ENCODE assay signal across 11 mouse cellular contexts in genomic region chr5:118076721-118077592, GRCm38 (mm10). TPM values are rescaled to one million over a fixed set of nuclear protein-coding genes. Genes with fewer than 3 reads are reported as not detected.
DNase-seq lines count a peak whose midpoint lies in the region; ATAC-seq and TF ChIP-seq lines count a peak whose summit lies in the region.
"Had no signal": no experiment of that assay in that cellular context is flagged by ENCODE, and none has a peak within 500 bp of the region (broad histone marks: within the 10 kb centered on the region; RNA-seq: fewer than 3 reads in every experiment).

No protein-coding gene starts in this region.

- no peak for DNase-seq in forebrain, embryonic 11.5 days (ENCODE audit: low spot score)
- no peak for DNase-seq in left cerebral cortex, adult 2 months (ENCODE audit: extremely low spot score in 1 of 2, low spot score in 2 of 2)
- DNase-seq in left cerebral cortex, postnatal 36 days (ENCODE audit: low spot score in 2 of 2), result no peak
- DNase-seq in cerebellum, postnatal 14 days, result peak; percentile 69 to 73
- peak; percentile 60 for DNase-seq in midbrain, embryonic 14.5 days
- DNase-seq in spleen, postnatal 10 days (ENCODE audit: low spot score in 2 of 2), result no peak

- H3K36me3 ChIP-seq in forebrain, embryonic 12.5 days (replicated peaks), result peaks cover 39% of the 10 kb centered on the region
- H3K36me3 ChIP-seq in forebrain, embryonic 11.5 days (ENCODE audit: control insufficient read depth, insufficient read depth, low read length), result peaks cover 4% of the 10 kb centered on the region; the same call in 1 of the 2 replicates
- peaks cover 37% of the 10 kb centered on the region for H3K36me3 ChIP-seq in midbrain, embryonic 14.5 days (ENCODE audit: control insufficient read depth, insufficient read depth, low read length)
- H3K36me3 ChIP-seq in kidney, embryonic 15.5 days, result peaks cover 71% of the 10 kb centered on the region

- intact Hi-C loops in left cerebral cortex, adult 2 months (cut with DNase I), result no loop called here
- intact Hi-C loops in left cerebral cortex, postnatal 36 days (cut with DNase I), result loop anchor here (5.0 kb wide), 1 partner anchor 95 kb away; no protein-coding TSS in a partner anchor

- no peaks in the 10 kb centered on the region for H3K9me3 ChIP-seq in forebrain, embryonic 12.5 days
- H3K9me3 ChIP-seq in forebrain, embryonic 11.5 days (ENCODE audit: control insufficient read depth, low read length), result no peaks in the 10 kb centered on the region
- no peaks in the 10 kb centered on the region for H3K9me3 ChIP-seq in midbrain, embryonic 14.5 days (ENCODE audit: control insufficient read depth, low read length)
- no peaks in the 10 kb centered on the region for H3K9me3 ChIP-seq in kidney, embryonic 15.5 days (replicated peaks)
- H3K9me3 ChIP-seq: stomach, embryonic 15.5 days had no signal

- peaks cover 69% of the 10 kb centered on the region for H3K4me1 ChIP-seq in forebrain, embryonic 12.5 days
- peaks cover 16% of the 10 kb centered on the region; the same call in 1 of the 2 replicates for H3K4me1 ChIP-seq in forebrain, embryonic 11.5 days (replicated peaks; ENCODE audit: control insufficient read depth, insufficient read depth, low read length)
- peaks cover 40% of the 10 kb centered on the region for H3K4me1 ChIP-seq in midbrain, embryonic 14.5 days (ENCODE audit: control insufficient read depth, insufficient read depth, low read length)
- H3K4me1 ChIP-seq in kidney, embryonic 15.5 days, result peaks cover 18% of the 10 kb centered on the region
- H3K4me1 ChIP-seq: stomach, embryonic 15.5 days had no signal

- H3K4me2 ChIP-seq in forebrain, embryonic 12.5 days, result no peak overlapping the region
- H3K4me2 ChIP-seq in forebrain, embryonic 11.5 days (ENCODE audit: low read depth, low read length, severe bottlenecking), result no peak overlapping the region
- no peak overlapping the region for H3K4me2 ChIP-seq in midbrain, embryonic 14.5 days (ENCODE audit: low read length)
- no peak overlapping the region for H3K4me2 ChIP-seq in kidney, embryonic 15.5 days
- H3K4me2 ChIP-seq: stomach, embryonic 15.5 days had no signal

- TF ChIP-seq CTCF in left cerebral cortex, adult 2 months (IDR thresholded peaks at IDR 0.05), result peak; percentile 30

- peak overlapping the region; percentile 76 for H3K27ac ChIP-seq in forebrain, embryonic 12.5 days
- no peak overlapping the region for H3K27ac ChIP-seq in forebrain, embryonic 11.5 days (ENCODE audit: low read depth, low read length)
- no peak overlapping the region for H3K27ac ChIP-seq in left cerebral cortex, adult 2 months
- H3K27ac ChIP-seq in midbrain, embryonic 14.5 days (replicated peaks; ENCODE audit: low read depth, low read length), result peak overlapping the region; percentile 28; the same call in 1 of the 2 replicates
- H3K27ac ChIP-seq in kidney, embryonic 15.5 days, result no peak overlapping the region
- H3K27ac ChIP-seq: macrophage; stomach, embryonic 15.5 days had no signal

- ATAC-seq in forebrain, embryonic 12.5 days (ENCODE audit: low FRiP score), result no peak
- ATAC-seq in forebrain, embryonic 11.5 days (replicated peaks; ENCODE audit: low FRiP score), result no peak
- no peak for ATAC-seq in midbrain, embryonic 14.5 days (ENCODE audit: low FRiP score, low TSS enrichment)
- ATAC-seq in kidney, embryonic 15.5 days (replicated peaks; ENCODE audit: low FRiP score), result no peak

- no peaks in the 10 kb centered on the region for H3K27me3 ChIP-seq in forebrain, embryonic 12.5 days
- H3K27me3 ChIP-seq in forebrain, embryonic 11.5 days (ENCODE audit: control insufficient read depth, insufficient read depth, low read length), result no peaks in the 10 kb centered on the region
- no peaks in the 10 kb centered on the region for H3K27me3 ChIP-seq in midbrain, embryonic 14.5 days (ENCODE audit: control insufficient read depth, insufficient read depth, low read length)
- no peaks in the 10 kb centered on the region for H3K27me3 ChIP-seq in kidney, embryonic 15.5 days
- H3K27me3 ChIP-seq: stomach, embryonic 15.5 days had no signal

- H3K9ac ChIP-seq in forebrain, embryonic 12.5 days, result no peak overlapping the region
- no peak overlapping the region for H3K9ac ChIP-seq in forebrain, embryonic 11.5 days (ENCODE audit: low read length)
- H3K9ac ChIP-seq in midbrain, embryonic 14.5 days (replicated peaks; ENCODE audit: low read length), result no peak overlapping the region
- H3K9ac ChIP-seq in kidney, embryonic 15.5 days, result no peak overlapping the region
- H3K9ac ChIP-seq: stomach, embryonic 15.5 days had no signal

- no peak overlapping the region for H3K4me3 ChIP-seq in forebrain, embryonic 12.5 days (replicated peaks)
- H3K4me3 ChIP-seq in forebrain, embryonic 11.5 days (ENCODE audit: low read depth, low read length), result no peak overlapping the region
- no peak overlapping the region for H3K4me3 ChIP-seq in left cerebral cortex, adult 2 months
- no peak overlapping the region for H3K4me3 ChIP-seq in midbrain, embryonic 14.5 days (replicated peaks; ENCODE audit: low read depth, low read length)
- H3K4me3 ChIP-seq in kidney, embryonic 15.5 days (replicated peaks), result no peak overlapping the region
- H3K4me3 ChIP-seq: stomach, embryonic 15.5 days had no signal

- 79% methylated on average over 15 of the region's 15 CpGs for whole genome bisulfite sequencing in forebrain, embryonic 12.5 days
- 88% methylated on average over 15 of the region's 15 CpGs for WGBS in forebrain, embryonic 11.5 days
- 70% methylated on average over 15 of the region's 15 CpGs for WGBS in midbrain, embryonic 14.5 days
- WGBS in kidney, embryonic 15.5 days, result 88% methylated on average over 15 of the region's 15 CpGs

RNA-seq across cellular contexts. Expression of gene Tesc, which starts 49.4 kb away (rescaled TPM):
- polyA plus RNA-seq in forebrain, embryonic 12.5 days (2016; fragmentation: Nextera tagmentation; extraction: Ambion mirVana), result 4.7 and 6.3 TPM in 2 replicates
- polyA plus RNA-seq in forebrain, embryonic 11.5 days (2014; fragmentation: Nextera tagmentation; extraction: Ambion mirVana), result 0.91 and 1.8 TPM in 2 replicates
- 10 to 100 TPM; 82.0 to 87.3 TPM for total RNA-seq in left cerebral cortex, adult 2 months (2021)
- 10 to 100 TPM; 83.4 to 97.3 TPM for total RNA-seq in left cerebral cortex, postnatal 36 days (2021)
- polyA plus RNA-seq in midbrain, embryonic 14.5 days (2014; fragmentation: Nextera tagmentation; extraction: Ambion mirVana), result 4.4 and 4.9 TPM in 2 replicates
- 17.1 and 18.6 TPM in 2 replicates for polyA plus RNA-seq in kidney, embryonic 15.5 days (2015; fragmentation: Nextera tagmentation; extraction: Ambion mirVana)
- total RNA-seq: hematopoietic stem cell, adult 5-6 weeks had no signal
- polyA plus RNA-seq: macrophage had no signal

Comparison
In these comparisons a context has a peak if more than half of its experiments do, and no peak if none do; other contexts are left out.
1. H3K27ac ChIP-seq: peak in forebrain, embryonic 12.5 days (single experiment) and midbrain, embryonic 14.5 days (single experiment); none in forebrain, embryonic 11.5 days (single experiment), left cerebral cortex, adult 2 months (single experiment) and kidney, embryonic 15.5 days (single experiment).
2. DNase-seq: peak in cerebellum, postnatal 14 days (2 of 2) and midbrain, embryonic 14.5 days (single experiment); none in forebrain, embryonic 11.5 days (single experiment), left cerebral cortex, adult 2 months (0 of 2), left cerebral cortex, postnatal 36 days (0 of 2) and spleen, postnatal 10 days (0 of 2).